ENCODE assay signal across 25 mouse cellular contexts in the genomic region with DNA sequence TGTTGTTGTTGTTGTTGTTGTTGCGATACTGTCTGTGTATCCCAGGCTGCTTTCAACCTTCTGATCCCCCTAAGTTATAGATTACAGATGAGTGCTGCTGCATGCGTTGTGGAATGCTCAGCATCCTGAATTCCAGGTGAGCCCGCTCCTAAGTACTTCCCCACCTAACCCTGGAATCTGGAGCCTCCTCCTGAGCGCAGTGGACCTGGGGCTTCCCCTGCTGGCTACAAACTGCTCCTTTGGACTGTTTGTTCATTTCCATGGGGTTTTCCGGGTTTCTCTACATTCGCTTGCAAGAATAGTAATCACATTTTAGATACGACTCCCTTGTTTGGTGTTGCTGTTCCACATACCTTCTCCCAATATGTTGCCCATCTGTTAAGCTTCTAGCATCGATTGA. TPM values are rescaled to one million over a fixed set of nuclear protein-coding genes. Genes with fewer than 3 reads are reported as not detected.
DNase-seq lines count a peak whose midpoint lies in the region; ATAC-seq and TF ChIP-seq lines count a peak whose summit lies in the region.
"Had no signal": no experiment of that assay in that cellular context is flagged by ENCODE, and none has a peak within 500 bp of the region (broad histone marks: within the 10 kb centered on the region; RNA-seq: fewer than 3 reads in every experiment).

No protein-coding gene starts in this region.

- H3K27ac ChIP-seq in bone marrow macrophage, adult 2 months (ENCODE audit: insufficient read depth, low read depth, low read length), result peak overlapping the region; percentile 78
- H3K27ac ChIP-seq: embryonic facial prominence, embryonic 15.5 days; heart, adult 2 months; heart, embryonic 15.5 days; hindbrain, embryonic 10.5 days; hindbrain, embryonic 14.5 days had no signal

- peaks cover 24% of the 10 kb centered on the region for H3K4me1 ChIP-seq in bone marrow macrophage, adult 2 months (ENCODE audit: control insufficient read depth, insufficient read depth, low read length)
- H3K4me1 ChIP-seq: embryonic facial prominence, embryonic 15.5 days; hindbrain, embryonic 10.5 days had no signal

- ATAC-seq in erythroid progenitor cell, adult 5-6 weeks (replicated peaks; ENCODE audit: low FRiP score, poor library complexity, severe bottlenecking), result no peak
- ATAC-seq: forebrain, embryonic 16.5 days; Patski had no signal

- intact Hi-C loops in left cerebral cortex, postnatal 14 days (cut with DNase I), result no loop called here

- no peak for TF ChIP-seq POLR2A in bone marrow macrophage, adult 2 months (IDR thresholded peaks at IDR 0.05; ENCODE audit: borderline replicate concordance, low read depth, low read length)

- no peak overlapping the region for H3K4me3 ChIP-seq in bone marrow macrophage, adult 2 months (ENCODE audit: insufficient read depth, low read length)
- H3K4me3 ChIP-seq: embryonic facial prominence, embryonic 15.5 days; erythroblast, embryonic 14.5 days; heart, adult 2 months; heart, embryonic 15.5 days; hindbrain, embryonic 10.5 days had no signal

- no peak for TF ChIP-seq CTCF in bone marrow macrophage, adult 2 months (IDR thresholded peaks at IDR 0.05; ENCODE audit: low read depth, low read length)

- peak; percentile 4 for DNase-seq in layer of hippocampus, adult 9-11 months
- no peak for DNase-seq in layer of hippocampus, adult 11-12 months (ENCODE audit: low spot score)
- peak; percentile 40 to 43 for DNase-seq in lung, adult 18-20 months
- DNase-seq in lung, postnatal 10 days, result no peak
- DNase-seq in R1 (ENCODE audit: low read depth, low spot score), result peak; percentile 39
- no peak for DNase-seq in left cerebral cortex, postnatal 14 days (ENCODE audit: low spot score in 2 of 2)
- DNase-seq: adrenal gland, adult 2 months; adrenal gland, postnatal 25 days; cerebellum, adult 18-20 months; cerebellum, postnatal 10 days; embryo, embryonic 11 days; gastrocnemius, postnatal 10 days; heart, adult 2 months had no signal

RNA-seq across cellular contexts. Expression of a gene that starts 17.5 kb away (rescaled TPM):
- polyA plus RNA-seq in bone marrow macrophage, adult 2 months (2012; ENCODE audit: insufficient read depth, insufficient read length, missing spikeins), result not detected in 2 replicates
- total RNA-seq in erythroid progenitor cell, adult 5-6 weeks (2015; ENCODE audit: low replicate concordance), result 0.72 TPM in 1 of 2 replicates, not detected in the other
- total RNA-seq in erythroid progenitor cell, adult 5-6 weeks (2017; ENCODE audit: low replicate concordance), result not detected in 2 replicates
- 1 to 10 TPM; 6.8 to 6.9 TPM for total RNA-seq in left cerebral cortex, postnatal 14 days (2021)
- total RNA-seq: CH12.LX had no signal
- polyA plus RNA-seq: erythroblast, embryonic 14.5 days; Patski had no signal

RNA-seq across cellular contexts. Expression of a gene that starts 25.0 kb away (rescaled TPM):
- polyA plus RNA-seq in bone marrow macrophage, adult 2 months (2012; ENCODE audit: insufficient read depth, insufficient read length, missing spikeins), result 128 and 146 TPM in 2 replicates
- total RNA-seq in erythroid progenitor cell, adult 5-6 weeks (2015; ENCODE audit: low replicate concordance), result 35.7 and 36.5 TPM in 2 replicates
- 19.4 and 38.2 TPM in 2 replicates for total RNA-seq in erythroid progenitor cell, adult 5-6 weeks (2017; ENCODE audit: low replicate concordance)
- total RNA-seq in left cerebral cortex, postnatal 14 days (2021), result 1 to 10 TPM; 1.7 to 2.9 TPM

RNA-seq across cellular contexts. Expression of a gene that starts 51.6 kb away (rescaled TPM):
- polyA plus RNA-seq in bone marrow macrophage, adult 2 months (2012; ENCODE audit: insufficient read depth, insufficient read length, missing spikeins), result not detected in 2 replicates
- total RNA-seq in erythroid progenitor cell, adult 5-6 weeks (2015; ENCODE audit: low replicate concordance), result not detected in 2 replicates
- not detected in 2 replicates for total RNA-seq in erythroid progenitor cell, adult 5-6 weeks (2017; ENCODE audit: low replicate concordance)
- total RNA-seq in left cerebral cortex, postnatal 14 days (2021), result 1 to 10 TPM; 7.4 to 8.5 TPM
- total RNA-seq: CH12.LX; heart, adult 2 months; heart, postnatal 25 days had no signal
- polyA plus RNA-seq: embryonic facial prominence, embryonic 15.5 days; erythroblast, embryonic 14.5 days; heart, embryonic 11.5 days; heart, embryonic 15.5 days; Patski had no signal

Comparison
In these comparisons a context has a peak if more than half of its experiments do, and no peak if none do; other contexts are left out.
1. DNase-seq: peak in layer of hippocampus, adult 9-11 months (single experiment), lung, adult 18-20 months (2 of 2) and R1 (single experiment); none in layer of hippocampus, adult 11-12 months (single experiment), lung, postnatal 10 days (single experiment) and left cerebral cortex, postnatal 14 days (0 of 2).
2. RNA of a gene that starts 17.5 kb away (total RNA-seq): 6.8 to 6.9 TPM in left cerebral cortex, postnatal 14 days; 0.72 TPM in erythroid progenitor cell, adult 5-6 weeks; every median in the first group is over 4 times any median in the second.
3. RNA of a gene that starts 25.0 kb away (total RNA-seq): 19.4 to 38.2 TPM in erythroid progenitor cell, adult 5-6 weeks; 1.7 to 2.9 TPM in left cerebral cortex, postnatal 14 days; every median in the first group is over 4 times any median in the second.
4. RNA of a gene that starts 51.6 kb away (total RNA-seq): 7.4 to 8.5 TPM in left cerebral cortex, postnatal 14 days; not detected in erythroid progenitor cell, adult 5-6 weeks; every median in the first group is over 4 times any median in the second.